Mouse (Mus musculus) heart, embryonic 12.5 days (tissue): Measurements from ENCODE around the gene Eif4enif1. TPM values are rescaled to one million over a fixed set of nuclear protein-coding genes. Genes with fewer than 3 reads are reported as not detected.
A peak's percentile ranks its signal among the peaks of the same experiment; 100 is the strongest.

ENCODE experiments used
- ATAC-seq: fragments of 200-750 bp; cut with Nextera tagmentation; 2 replicates; pipeline ENCODE4 v1.8.0; 2017; ENCODE audit warnings: moderate TSS enrichment, moderate library complexity; ENCODE audit not compliant: insufficient number of reproducible peaks, low FRiP score
- H3K27ac ChIP-seq: fragments of 300-500 bp; sonication (generic); 2 replicates; pipeline ENCODE4 v1.5.1; 2016; ENCODE audit warnings: mild to moderate bottlenecking, moderate library complexity; ENCODE audit not compliant: poor library complexity, severe bottlenecking
- H3K27me3 ChIP-seq: fragments of 300-500 bp; sonication (generic); replicated peaks from 2 replicates; pipeline ENCODE4 v1.6.1; 2016; ENCODE audit warnings: mild to moderate bottlenecking, moderate library complexity
- H3K36me3 ChIP-seq: fragments of 300-500 bp; sonication (generic); 2 replicates; pipeline ENCODE4 v1.6.1; 2016; ENCODE audit warnings: mild to moderate bottlenecking, moderate library complexity
- H3K4me1 ChIP-seq: fragments of 300-500 bp; sonication (generic); replicated peaks from 2 replicates; pipeline ENCODE4 v1.6.1; 2016; ENCODE audit warnings: mild to moderate bottlenecking
- H3K4me2 ChIP-seq: fragments of 300-500 bp; sonication (generic); 2 replicates; pipeline ENCODE4 v1.6.1; 2016; ENCODE audit warnings: mild to moderate bottlenecking, moderate library complexity
- H3K4me3 ChIP-seq: fragments of 300-500 bp; sonication (generic); 2 replicates; pipeline ENCODE4 v1.5.1; 2016; ENCODE audit warnings: mild to moderate bottlenecking
- H3K9ac ChIP-seq: fragments of 300-500 bp; sonication (generic); 2 replicates; pipeline ENCODE4 v1.6.1; 2016; ENCODE audit warnings: mild to moderate bottlenecking, moderate library complexity
- H3K9me3 ChIP-seq: fragments of 300-500 bp; sonication (generic); replicated peaks from 2 replicates; pipeline ENCODE4 v1.6.1; 2016; ENCODE audit warnings: mild to moderate bottlenecking, moderate library complexity
- WGBS: fragments of 180-500 bp; shearing (Covaris S2); methylation state at CpG from one replicate; pipeline ENCODE4 v1.1.7; 2016; 5-methylcytosine and 5-hydroxymethylcytosine counted together
- polyA plus RNA-seq: library from polyadenylated mRNA; unstranded; fragments of >200 nt; fragmentation: Nextera tagmentation; extraction: Ambion mirVana; gene quantifications from 2 replicates; pipeline ENCODE4 v1.2.1, GENCODE M21; 2016

Eif4enif1 gene
- polyA plus RNA-seq, 1 experiment from 2014 or later = 37.4 TPM

DNA sequence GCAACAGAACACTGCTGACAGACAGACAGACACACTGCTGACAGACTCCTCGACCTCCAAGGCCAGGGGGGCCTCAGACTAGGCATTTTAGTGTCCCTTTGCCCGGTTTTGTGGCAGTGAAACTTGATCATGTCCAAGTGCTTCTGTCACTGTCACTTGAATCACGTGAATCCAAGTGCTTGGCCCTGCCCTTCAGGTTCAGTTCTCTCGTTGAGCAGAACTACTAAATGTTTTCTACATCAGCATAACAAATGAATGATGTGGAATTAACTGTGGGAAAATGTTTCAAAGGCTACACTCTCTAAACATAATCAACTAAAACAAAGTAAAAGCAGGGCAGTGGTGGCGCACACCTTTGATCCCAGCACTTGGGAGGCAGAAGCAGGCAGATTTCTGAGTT is 76.2 kb downstream of the Eif4enif1 start:
- no peak for ATAC-seq
- Histone ChIP-seq H3K4me2 (no peak overlapping the region), H3K9ac (no peak overlapping the region), H3K36me3 (no peaks in the 10 kb centered on the region), H3K27ac (no peak overlapping the region), H3K9me3 (peaks cover 21% of the 10 kb centered on the region), H3K4me1 (no peaks in the 10 kb centered on the region), H3K4me3 (no peak overlapping the region), H3K27me3 (no peaks in the 10 kb centered on the region)
- WGBS = 51% methylated on average over 5 of the region's 5 CpGs

DNA sequence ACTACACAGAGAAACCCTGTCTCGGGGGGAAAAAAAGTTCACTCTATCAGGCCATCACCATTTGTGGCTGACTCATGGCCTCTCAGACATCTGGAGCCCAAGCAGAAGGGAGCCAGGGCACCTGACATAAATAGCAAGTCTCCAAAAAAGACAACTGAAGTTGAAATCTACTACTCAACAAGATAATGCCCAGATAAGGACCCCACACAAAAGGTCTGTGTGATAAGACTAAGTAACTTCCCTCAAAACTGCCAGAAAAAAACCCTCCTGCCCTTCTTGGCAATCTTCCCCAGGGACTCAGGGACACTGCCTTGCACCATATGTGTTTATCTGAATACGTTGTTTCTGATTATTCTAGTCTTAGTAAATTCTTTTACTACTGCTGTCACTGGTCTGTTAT is 77.5 kb downstream of the Eif4enif1 start:
- WGBS = 53% methylated on average over 2 of the region's 2 CpGs
- no peak overlapping the region for H3K27ac ChIP-seq
- no peaks in the 10 kb centered on the region for H3K36me3 ChIP-seq
- H3K9me3 ChIP-seq = peaks cover 21% of the 10 kb centered on the region
- H3K9ac ChIP-seq = no peak overlapping the region
- no peak for ATAC-seq
- H3K4me2 ChIP-seq = no peak overlapping the region
- no peaks in the 10 kb centered on the region for H3K27me3 ChIP-seq
- H3K4me3 ChIP-seq = no peak overlapping the region
- H3K4me1 ChIP-seq = no peaks in the 10 kb centered on the region

DNA sequence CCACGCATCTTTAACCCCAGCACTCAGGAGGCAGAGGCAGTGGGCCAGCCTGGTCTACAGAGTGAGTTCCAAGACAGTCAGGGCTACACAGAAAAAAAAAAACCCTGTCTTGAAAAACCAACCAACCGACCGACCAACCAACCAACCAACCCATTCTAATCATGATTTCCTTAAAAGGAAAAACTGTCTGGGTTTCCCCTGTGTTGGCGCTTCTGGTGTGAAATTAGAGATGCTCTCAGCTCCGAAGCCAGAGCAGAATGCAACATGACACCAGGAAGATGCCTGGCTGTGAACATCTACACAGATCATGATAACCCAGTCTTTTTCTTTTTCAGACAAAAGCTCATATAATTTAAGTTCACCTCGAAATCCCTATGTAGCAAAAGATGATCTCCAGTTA is 80.7 kb downstream of the Eif4enif1 start:
- Histone ChIP-seq H3K36me3 (no peaks in the 10 kb centered on the region), H3K27ac (no peak overlapping the region), H3K4me3 (no peak overlapping the region), H3K9me3 (peaks cover 21% of the 10 kb centered on the region), H3K9ac (no peak overlapping the region), H3K4me1 (0 out of 2 replicates have a peak, but pooled peaks cover 3% of the 10 kb centered on the region), H3K27me3 (no peaks in the 10 kb centered on the region), H3K4me2 (no peak overlapping the region)
- WGBS = 75% methylated on average over 6 of the region's 6 CpGs
- ATAC-seq = no peak

DNA sequence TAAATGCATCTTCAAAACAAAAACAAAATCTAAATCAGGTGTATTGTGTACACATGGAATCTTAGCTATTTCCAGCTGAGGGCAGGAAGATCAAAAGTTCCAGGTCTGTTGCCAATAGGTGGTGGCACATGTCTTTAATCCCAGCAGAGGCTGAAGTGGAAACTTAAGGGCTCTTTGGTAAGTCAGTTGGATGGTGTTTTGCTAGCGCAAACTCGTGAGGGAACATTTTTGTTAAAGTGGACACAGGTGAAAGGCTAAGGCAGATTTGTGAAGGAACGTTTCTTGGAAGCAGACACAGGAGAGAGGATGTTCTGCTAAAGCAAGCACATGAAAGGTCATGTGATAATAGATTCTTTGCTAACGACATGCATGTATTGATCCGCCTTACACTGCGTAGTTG is 81.5 kb downstream of the Eif4enif1 start:
- Histone ChIP-seq H3K9ac (no peak overlapping the region), H3K9me3 (peaks cover 21% of the 10 kb centered on the region), H3K4me2 (no peak overlapping the region), H3K27me3 (no peaks in the 10 kb centered on the region), H3K36me3 (no peaks in the 10 kb centered on the region), H3K4me1 (0 out of 2 replicates have a peak, but pooled peaks cover 4% of the 10 kb centered on the region), H3K4me3 (no peak overlapping the region), H3K27ac (no peak overlapping the region)
- 91% methylated on average over 6 of the region's 6 CpGs for WGBS
- no peak for ATAC-seq

DNA sequence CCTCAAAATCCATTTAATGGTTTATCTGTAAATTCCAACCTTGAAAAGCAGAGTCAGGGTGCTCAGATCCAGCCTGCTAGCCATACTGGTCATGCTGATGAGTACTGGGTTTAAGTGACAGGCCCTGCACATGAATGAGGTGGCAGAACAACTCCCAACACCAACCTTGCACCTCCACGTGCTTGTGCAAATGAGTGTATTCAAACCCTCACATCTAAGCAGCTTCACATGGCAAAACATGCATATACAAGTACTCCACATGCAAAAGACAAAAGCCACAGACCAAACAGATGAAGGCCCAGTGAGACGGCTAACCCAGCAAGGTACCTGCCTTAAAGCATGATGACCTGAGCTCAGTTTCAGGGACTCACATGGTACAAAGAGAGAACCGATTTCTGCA is 83.7 kb downstream of the Eif4enif1 start:
- Histone ChIP-seq H3K4me1 (peaks cover 4% of the 10 kb centered on the region; the same call in 1 of the 2 replicates), H3K4me2 (no peak overlapping the region), H3K27ac (no peak overlapping the region), H3K27me3 (no peaks in the 10 kb centered on the region), H3K9ac (no peak overlapping the region), H3K36me3 (no peaks in the 10 kb centered on the region), H3K9me3 (peaks cover 15% of the 10 kb centered on the region), H3K4me3 (no peak overlapping the region)
- no peak for ATAC-seq
- 77% methylated on average over 3 of the region's 3 CpGs for WGBS

DNA sequence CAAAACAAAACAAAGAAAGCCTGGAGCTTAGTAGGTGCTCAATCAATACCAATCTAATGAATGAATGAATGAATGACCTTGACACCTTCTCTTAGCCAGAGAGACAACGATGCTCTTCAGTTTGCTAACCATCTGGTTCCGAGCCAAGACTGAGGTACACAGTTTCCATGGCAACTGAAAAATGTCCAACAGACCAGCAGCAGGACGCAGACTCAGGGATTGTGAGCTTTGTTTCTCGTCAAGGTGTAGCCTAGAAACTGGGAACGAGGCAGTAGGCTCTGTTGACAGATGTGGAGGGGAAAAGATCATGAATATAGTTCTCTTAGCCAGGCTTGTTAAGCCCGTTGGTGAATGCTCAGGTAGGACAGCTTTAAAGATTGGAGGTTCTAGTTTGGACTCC is 84.9 kb downstream of the Eif4enif1 start:
- no peak overlapping the region for H3K27ac ChIP-seq
- H3K9me3 ChIP-seq = 0 out of 2 replicates have a peak, but pooled peaks cover 5% of the 10 kb centered on the region
- no peak overlapping the region for H3K4me3 ChIP-seq
- H3K4me1 ChIP-seq = peaks cover 12% of the 10 kb centered on the region
- no peak overlapping the region for H3K4me2 ChIP-seq
- H3K9ac ChIP-seq = no peak overlapping the region
- 60% methylated on average over 6 of the region's 6 CpGs for WGBS
- no peak for ATAC-seq
- no peaks in the 10 kb centered on the region for H3K36me3 ChIP-seq
- no peaks in the 10 kb centered on the region for H3K27me3 ChIP-seq

- H3K36me3 ChIP-seq = no peaks in the 10 kb centered on the region
- no peak overlapping the region for H3K27ac ChIP-seq
- H3K9ac ChIP-seq = peak overlapping the region; percentile 97; the same call in 1 of the 2 replicates
- 60% methylated on average over 5 of the region's 5 CpGs for WGBS
- 0 out of 2 replicates have a peak, but pooled peaks cover under 1% of the 10 kb centered on the region for H3K9me3 ChIP-seq
- peaks cover 17% of the 10 kb centered on the region for H3K4me1 ChIP-seq
- no peaks in the 10 kb centered on the region for H3K27me3 ChIP-seq
- H3K4me2 ChIP-seq = peak overlapping the region; percentile 99
- H3K4me3 ChIP-seq = peak overlapping the region; percentile 73; the same call in 1 of the 2 replicates
- no peak for ATAC-seq
These were observed 85.7 kb downstream of the Eif4enif1 start for GRCm38 (mm10) chr11:3287921-3288320.

- ATAC-seq = peak; percentile 19
- peak within 1 kb of the TSS; percentile 73 for H3K4me3 ChIP-seq
- peak within 1 kb of the TSS; percentile 99 for H3K4me2 ChIP-seq
- H3K9me3 ChIP-seq = no peaks in the 10 kb centered on the region
- peak within 1 kb of the TSS; percentile 97 for H3K9ac ChIP-seq
- peaks cover 24% of the 10 kb centered on the region for H3K4me1 ChIP-seq
- peaks cover 8% of the 10 kb centered on the region for H3K36me3 ChIP-seq
- WGBS = under 1% methylated on average over 41 of the region's 41 CpGs
- no peaks in the 10 kb centered on the region for H3K27me3 ChIP-seq
- peak within 1 kb of the TSS; percentile 100 for H3K27ac ChIP-seq
These were observed 86.5 kb downstream of the Eif4enif1 start, which contains the start of gene Patz1 for GRCm38 (mm10) chr11:3288521-3289301. Patz1 (plus strand) TSS chr11:3288874.

DNA sequence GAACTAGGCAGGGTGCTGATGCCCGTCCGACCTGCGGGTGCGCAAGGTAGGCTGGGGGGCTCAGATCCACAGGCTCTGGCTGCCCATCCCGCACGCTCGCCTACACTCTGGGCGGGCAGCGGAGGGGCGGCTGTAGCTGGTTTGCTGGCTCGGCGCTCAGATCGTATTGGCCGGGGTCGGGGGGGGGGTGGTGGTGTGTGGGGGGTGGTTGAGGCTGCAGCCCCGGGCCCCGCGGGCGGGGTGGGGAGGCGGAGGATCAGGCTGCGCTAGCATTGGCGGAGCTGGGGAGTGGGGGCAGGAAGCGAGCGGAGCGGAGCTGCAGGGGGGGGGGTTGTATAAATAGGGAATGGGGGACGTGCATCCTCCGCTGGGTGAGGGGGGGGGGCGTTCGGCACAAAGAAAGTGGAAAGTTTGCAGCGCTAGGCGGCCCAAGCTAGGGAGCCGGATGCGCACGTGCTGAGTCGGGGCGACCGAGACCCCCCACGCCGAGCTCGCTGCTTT is 87.2 kb downstream of the Eif4enif1 start:
- H3K4me3 ChIP-seq = peak overlapping the region; percentile 73
- peaks cover 31% of the 10 kb centered on the region for H3K4me1 ChIP-seq
- peak overlapping the region; percentile 99 for H3K4me2 ChIP-seq
- H3K9me3 ChIP-seq = no peaks in the 10 kb centered on the region
- H3K36me3 ChIP-seq = peaks cover 14% of the 10 kb centered on the region
- under 1% methylated on average over 39 of the region's 40 CpGs for WGBS
- H3K27ac ChIP-seq = peak overlapping the region; percentile 100
- H3K9ac ChIP-seq = peak overlapping the region; percentile 97
- H3K27me3 ChIP-seq = no peaks in the 10 kb centered on the region
- ATAC-seq = peak; percentile 84

- WGBS = under 1% methylated on average over 73 of the region's 92 CpGs
- H3K36me3 ChIP-seq = peaks cover 21% of the 10 kb centered on the region
- peaks cover 37% of the 10 kb centered on the region for H3K4me1 ChIP-seq
- no peaks in the 10 kb centered on the region for H3K27me3 ChIP-seq
- peak overlapping the region; percentile 100 for H3K27ac ChIP-seq
- peak overlapping the region; percentile 99 for H3K4me2 ChIP-seq
- H3K9ac ChIP-seq = peak overlapping the region; percentile 97
- H3K9me3 ChIP-seq = no peaks in the 10 kb centered on the region
- peak overlapping the region; percentile 73 for H3K4me3 ChIP-seq
- peak; percentile 52 for ATAC-seq
These were observed 87.8 kb downstream of the Eif4enif1 start for GRCm38 (mm10) chr11:3289803-3290639.
